In the genomic region with DNA sequence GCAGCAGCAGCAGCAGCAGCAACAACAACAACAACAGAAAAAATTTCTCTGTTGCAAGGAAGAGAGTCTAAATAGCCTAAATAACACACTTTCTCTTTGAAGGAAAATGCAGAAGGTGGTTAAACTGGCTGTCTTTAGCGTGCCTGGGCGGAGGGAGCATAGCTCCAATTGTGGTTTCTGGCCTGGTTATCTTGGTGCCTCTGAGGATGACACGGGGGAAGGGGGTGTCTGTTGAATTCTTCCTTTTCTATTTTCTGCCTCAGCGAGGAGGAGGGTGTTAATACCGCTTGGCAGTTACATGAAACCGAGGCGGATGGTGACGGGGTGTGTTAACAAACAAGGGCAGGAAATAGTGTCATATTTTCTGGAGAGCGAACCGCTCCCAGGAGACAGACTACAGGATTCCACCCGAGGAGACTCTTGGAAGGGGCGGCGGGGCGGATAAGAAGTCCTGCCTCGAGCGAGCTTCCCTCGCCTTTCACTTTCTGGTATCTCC, we compare ENCODE assay signal across 8 mouse cellular contexts. TPM values are rescaled to one million over a fixed set of nuclear protein-coding genes. Genes with fewer than 3 reads are reported as not detected.
DNase-seq lines count a peak whose midpoint lies in the region; ATAC-seq lines count a peak whose summit lies in the region.

No protein-coding gene starts in this region.

- no peaks in the 10 kb centered on the region for H3K36me3 ChIP-seq in hindbrain, embryonic 11.5 days (ENCODE audit: control insufficient read depth, insufficient read depth, low read length)
- H3K36me3 ChIP-seq in lung, embryonic 16.5 days (ENCODE audit: control insufficient read depth, insufficient read depth, low read length): no peaks in the 10 kb centered on the region

- H3K9me3 ChIP-seq in hindbrain, embryonic 11.5 days (ENCODE audit: control insufficient read depth, low read length): no peaks in the 10 kb centered on the region
- H3K9me3 ChIP-seq in lung, embryonic 16.5 days (ENCODE audit: control insufficient read depth, low read length): no peaks in the 10 kb centered on the region

- DNase-seq in cerebellum, adult 11 months: peak; percentile 15
- no peak for DNase-seq in cerebellum, adult 11-12 months
- DNase-seq in brain, adult 2 months (ENCODE audit: low read depth, low spot score): peak; percentile 84
- DNase-seq in frontal cortex, postnatal 25 days (ENCODE audit: low spot score in 2 of 2): peak; percentile 32 to 49
- peak; percentile 27 for DNase-seq in hindbrain, embryonic 11.5 days (ENCODE audit: low spot score)
- DNase-seq in layer of hippocampus, postnatal 10 days (ENCODE audit: low spot score in 2 of 2): peak; percentile 16 to 35
- DNase-seq in right cerebral cortex, postnatal 36 days (ENCODE audit: low spot score in 2 of 2): peak; percentile 37 to 71

- ATAC-seq in hindbrain, embryonic 11.5 days (ENCODE audit: low FRiP score): no peak
- ATAC-seq in lung, embryonic 16.5 days (ENCODE audit: low read depth): peak; percentile 46

- H3K27me3 ChIP-seq in hindbrain, embryonic 11.5 days (ENCODE audit: control insufficient read depth, insufficient read depth, low read length): no peaks in the 10 kb centered on the region
- no peaks in the 10 kb centered on the region for H3K27me3 ChIP-seq in lung, embryonic 16.5 days (ENCODE audit: control insufficient read depth, insufficient read depth, low read depth, low read length)

- H3K27ac ChIP-seq in hindbrain, embryonic 11.5 days (ENCODE audit: low read depth, low read length): no peak overlapping the region
- H3K27ac ChIP-seq in lung, embryonic 16.5 days (ENCODE audit: low read length): peak overlapping the region; percentile 34

- H3K4me1 ChIP-seq in hindbrain, embryonic 11.5 days (replicated peaks; ENCODE audit: control insufficient read depth, insufficient read depth, low read length): no peaks in the 10 kb centered on the region
- H3K4me1 ChIP-seq in lung, embryonic 16.5 days (replicated peaks; ENCODE audit: control insufficient read depth, insufficient read depth, low read length): 0 out of 2 replicates have a peak, but pooled peaks cover 2% of the 10 kb centered on the region

- WGBS in hindbrain, embryonic 11.5 days: 46% methylated on average over 17 of the region's 17 CpGs
- WGBS in lung, embryonic 16.5 days: 10% methylated on average over 17 of the region's 17 CpGs

- peak overlapping the region; percentile 17; the same call in 1 of the 2 replicates for H3K4me2 ChIP-seq in hindbrain, embryonic 11.5 days (replicated peaks; ENCODE audit: low read depth, low read length)
- H3K4me2 ChIP-seq in lung, embryonic 16.5 days (ENCODE audit: low read depth, low read length): peak overlapping the region; percentile 86

- no peak overlapping the region for H3K4me3 ChIP-seq in hindbrain, embryonic 11.5 days (ENCODE audit: low read depth, low read length)
- H3K4me3 ChIP-seq in lung, embryonic 16.5 days (ENCODE audit: low read length): peak overlapping the region; percentile 55

- H3K9ac ChIP-seq in hindbrain, embryonic 11.5 days (ENCODE audit: low read depth, low read length): no peak overlapping the region
- H3K9ac ChIP-seq in lung, embryonic 16.5 days (ENCODE audit: low read length): peak overlapping the region; percentile 67

RNA-seq across cellular contexts. Expression of gene Gm525, which starts 27.2 kb away (rescaled TPM):
- not detected in 2 replicates for polyA plus RNA-seq in hindbrain, embryonic 11.5 days (2014; fragmentation: Nextera tagmentation; extraction: Ambion mirVana)
- total RNA-seq in layer of hippocampus, postnatal 10 days (2021): not detected
- polyA plus RNA-seq in lung, embryonic 16.5 days (2015; fragmentation: Nextera tagmentation; extraction: Ambion mirVana): 1.2 and 2.1 TPM in 2 replicates

RNA-seq across cellular contexts. Expression of gene Dgke, which starts 34.2 kb away (rescaled TPM):
- 4.1 and 5.2 TPM in 2 replicates for polyA plus RNA-seq in hindbrain, embryonic 11.5 days (2014; fragmentation: Nextera tagmentation; extraction: Ambion mirVana)
- 10 to 100 TPM; 35.4 to 37.8 TPM for total RNA-seq in layer of hippocampus, postnatal 10 days (2021)
- 4.5 and 5.1 TPM in 2 replicates for polyA plus RNA-seq in lung, embryonic 16.5 days (2015; fragmentation: Nextera tagmentation; extraction: Ambion mirVana)
